Mouse (Mus musculus): ENCODE measurements at regions not wholly inside any gene's neighbourhood (a gene's known extent, or its start where the extent isn't known, plus 50 kb on each side); places are given as distances from the start of the nearest gene placed in this dataset.

GRCm38 (mm10) chr10:108040027-108040426 lies 122.0 kb upstream of the Ppp1r12a start:
- intact Hi-C loops (cut with DNase I), result loop anchor here (5.0 kb wide), 2 partner anchors 68 to 122 kb away; partner anchors contain the start of gene Ppp1r12a
- DNase-seq (ENCODE audit: low spot score in 2 of 2), result peak in 1 of 2 experiments; percentile 68

GRCm38 (mm10) chr10:108036486-108037109 lies 124.7 kb upstream of the Otogl start:
- intact Hi-C loops (cut with DNase I), result no loop called here
- DNase-seq (ENCODE audit: low spot score in 2 of 2), result peak; percentile 9 to 59

- DNase-seq (ENCODE audit: low spot score in 2 of 2), result peak; percentile 39 to 96
- intact Hi-C loops (cut with DNase I), result loop anchor here (5.0 kb wide), 1 partner anchor 92 kb away; no protein-coding TSS in a partner anchor
Measured at GRCm38 (mm10) chr10:108034068-108034467, 122.1 kb upstream of the Otogl start.

GRCm38 (mm10) chr10:108033317-108033795 lies 121.4 kb upstream of the Otogl start:
- no peak for DNase-seq (ENCODE audit: low spot score in 2 of 2)
- intact Hi-C loops (cut with DNase I), result loop anchor here (5.0 kb wide), 1 partner anchor 91 kb away; no protein-coding TSS in a partner anchor

- DNase-seq (ENCODE audit: low spot score in 2 of 2), result no peak
- intact Hi-C loops (cut with DNase I), result no loop called here
Measured at GRCm38 (mm10) chr10:108027506-108027905, 115.6 kb upstream of the Otogl start.

- no peak for DNase-seq (ENCODE audit: low spot score in 2 of 2)
- intact Hi-C loops (cut with DNase I), result no loop called here
Measured at GRCm38 (mm10) chr10:108024227-108024626, 112.3 kb upstream of the Otogl start.

DNA sequence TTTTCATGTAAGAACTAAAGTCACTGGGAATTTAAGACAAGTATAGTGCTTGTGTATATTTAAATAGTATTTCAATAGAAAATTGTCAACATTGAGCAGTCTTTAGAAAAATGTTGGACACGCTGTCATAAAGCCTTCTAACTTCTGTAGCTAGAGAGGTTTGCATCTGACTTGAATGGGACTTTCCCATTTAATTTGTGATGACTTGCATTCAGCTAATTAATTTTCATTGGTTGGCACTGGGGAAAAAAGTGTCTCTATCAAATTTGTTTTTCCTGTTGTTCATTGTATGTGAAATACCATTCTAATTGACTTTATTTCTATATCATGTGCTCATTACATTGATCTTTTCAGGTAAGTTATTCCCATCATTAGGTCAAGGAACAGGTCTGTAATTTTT lies 104.6 kb upstream of the Otogl start:
- intact Hi-C loops (cut with DNase I), result no loop called here
- no peak for DNase-seq (ENCODE audit: low spot score in 2 of 2)

DNA sequence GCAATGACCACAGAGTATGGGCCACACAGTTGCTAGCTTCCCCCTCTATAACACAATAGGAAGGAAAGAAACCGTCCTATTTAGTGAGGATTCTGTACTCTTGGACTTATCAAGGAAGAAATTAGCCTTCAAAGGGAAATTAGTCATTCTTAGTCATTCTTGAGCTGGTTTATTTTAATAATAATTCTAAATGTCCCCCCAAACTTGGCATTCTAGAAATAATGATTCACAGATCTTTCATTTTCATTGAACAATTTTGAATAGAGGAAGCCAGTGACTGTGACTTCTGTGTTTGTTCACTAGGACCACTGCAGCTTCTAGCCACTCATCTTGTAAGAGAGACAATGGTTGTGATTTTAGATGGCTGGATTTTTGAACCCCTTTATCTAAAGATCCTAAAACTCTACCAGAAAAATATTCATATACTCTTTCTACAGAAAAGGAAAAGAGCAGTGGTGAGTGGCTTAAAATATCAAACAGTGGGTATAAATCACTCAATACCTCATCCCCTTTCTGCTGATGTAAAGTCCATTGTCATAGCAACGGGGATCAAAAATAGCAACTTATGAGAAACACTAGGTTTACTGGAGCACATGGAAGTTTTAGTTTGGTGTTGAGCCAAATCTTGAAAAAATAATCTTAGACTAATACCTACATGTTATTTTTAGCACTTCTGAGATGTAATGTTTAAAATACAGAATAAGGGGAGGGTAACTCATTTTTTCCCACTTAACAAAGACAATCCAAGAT lies 83.1 kb upstream of the Otogl start:
- peak in 1 of 2 experiments; percentile 47 for DNase-seq (ENCODE audit: low spot score in 2 of 2)
- intact Hi-C loops (cut with DNase I), result loop anchor here (10.0 kb wide), 1 partner anchor 170 kb away; the partner anchor contains the start of gene Ppp1r12a

- DNase-seq (ENCODE audit: low spot score in 2 of 2), result peak; percentile 39 to 88
- intact Hi-C loops (cut with DNase I), result loop anchor here (10.0 kb wide), 1 partner anchor 172 kb away; the partner anchor contains the start of gene Ppp1r12a
Measured at GRCm38 (mm10) chr10:107992621-107993020, 80.7 kb upstream of the Otogl start.

DNA sequence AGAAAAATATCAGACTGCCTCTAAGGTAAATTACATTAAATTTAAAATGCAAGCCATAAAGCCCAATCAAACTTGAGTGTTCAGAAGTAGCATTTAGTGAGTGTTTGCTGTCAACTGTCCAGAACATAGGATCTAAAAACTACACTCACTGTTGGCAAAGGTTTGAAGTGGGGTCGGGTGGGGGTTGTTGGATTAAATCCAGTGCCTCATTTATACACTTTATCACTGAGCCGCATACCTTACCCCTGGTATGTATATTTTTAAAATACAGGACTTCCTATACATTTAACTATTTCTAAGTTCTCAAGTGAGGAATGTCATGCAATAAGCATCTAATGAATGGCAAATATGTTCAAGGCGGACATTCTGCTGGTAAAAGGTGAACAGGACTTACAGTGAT lies 78.6 kb upstream of the Otogl start:
- intact Hi-C loops (cut with DNase I), result loop anchor here (10.0 kb wide), 1 partner anchor 174 kb away; the partner anchor contains the start of gene Ppp1r12a
- no peak for DNase-seq (ENCODE audit: low spot score in 2 of 2)

DNA sequence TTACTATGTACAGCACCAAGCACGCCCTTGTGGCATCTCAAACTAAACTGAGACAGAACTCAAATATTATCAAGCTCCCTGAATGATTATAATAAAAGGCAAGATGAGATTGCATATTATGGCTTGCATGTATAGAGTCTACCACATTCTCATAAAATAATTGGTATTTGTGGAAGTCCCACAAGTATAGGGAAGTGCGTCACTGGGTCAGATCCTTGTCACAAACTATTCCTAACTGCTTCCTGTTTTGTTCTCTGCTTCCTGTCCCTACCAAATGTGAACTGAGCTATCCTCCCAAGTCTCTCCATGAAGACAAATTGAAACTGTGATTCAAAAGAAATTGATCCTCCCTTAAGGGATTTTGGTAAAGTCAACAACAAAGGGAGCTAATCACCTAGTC lies 78.0 kb upstream of the Otogl start:
- intact Hi-C loops (cut with DNase I), result loop anchor here (10.0 kb wide), 1 partner anchor 175 kb away; the partner anchor contains the start of gene Ppp1r12a
- no peak for DNase-seq (ENCODE audit: low spot score in 2 of 2)

DNA sequence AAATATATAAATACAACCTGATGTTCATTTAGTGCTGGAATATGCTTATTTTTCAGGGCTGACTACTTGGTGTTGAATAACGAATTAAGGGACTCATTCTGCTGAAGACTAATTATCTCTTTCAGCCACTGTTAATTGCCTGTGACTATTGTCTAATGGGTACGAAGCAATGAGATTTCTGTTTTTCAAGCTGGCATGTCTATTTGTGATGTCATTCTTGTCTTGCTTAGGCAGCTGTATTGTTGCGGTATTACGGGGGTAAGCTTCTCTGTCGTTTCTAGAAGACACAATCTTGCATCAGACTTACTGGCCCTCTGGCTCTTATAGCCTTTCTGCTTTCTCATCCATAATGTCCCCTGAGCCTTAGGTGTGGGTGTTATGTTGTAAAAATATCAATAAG lies 70.7 kb upstream of the Otogl start:
- intact Hi-C loops (cut with DNase I), result no loop called here
- no peak for DNase-seq (ENCODE audit: low spot score in 2 of 2)

DNA sequence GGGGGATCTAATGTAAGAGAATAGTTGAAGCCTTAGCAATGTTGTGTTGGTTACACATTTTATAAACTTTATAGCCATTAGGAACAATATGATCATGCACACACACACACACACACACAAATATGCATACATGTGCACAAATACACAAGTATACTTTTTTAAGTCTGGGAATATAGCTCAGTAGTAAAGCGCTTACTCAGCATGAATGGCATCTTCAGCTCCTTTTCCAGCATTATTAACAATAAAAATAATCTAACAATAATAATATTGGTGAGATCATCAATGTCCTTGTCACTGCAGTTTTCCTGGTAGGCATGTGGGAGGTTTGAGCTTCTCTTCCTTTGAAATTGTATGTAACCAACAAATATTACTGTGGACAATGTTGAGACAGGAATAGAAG lies 70.1 kb upstream of the Otogl start:
- intact Hi-C loops (cut with DNase I), result no loop called here

DNA sequence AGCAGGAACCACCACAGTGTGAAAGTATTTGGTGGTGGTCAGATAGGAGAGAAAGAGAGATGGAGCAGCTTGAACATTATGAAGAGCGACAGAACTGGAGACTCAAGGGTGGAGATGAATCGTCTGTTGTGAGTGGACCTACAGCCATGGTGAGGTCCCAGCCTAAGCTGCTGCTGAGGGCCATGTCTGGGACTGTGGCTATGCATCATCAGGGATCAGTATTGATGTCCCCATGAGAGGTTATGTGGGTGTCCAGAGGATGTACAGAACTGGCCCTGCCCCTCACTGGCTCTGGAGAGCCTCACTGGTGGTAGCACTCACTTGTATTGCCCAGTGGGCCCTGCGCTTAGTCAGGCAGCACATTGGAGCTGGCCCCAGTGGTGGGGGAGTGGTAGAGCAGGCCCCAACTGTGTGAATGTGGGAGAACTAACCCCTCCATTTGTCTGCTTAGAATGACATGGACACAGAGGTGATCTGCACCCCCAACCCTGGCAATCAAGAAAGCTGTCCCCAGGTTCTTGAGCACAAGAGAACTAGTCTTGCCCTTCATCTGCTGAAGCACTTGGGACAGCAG lies 64.5 kb upstream of the Otogl start:
- DNase-seq (ENCODE audit: low spot score in 2 of 2), result no peak
- intact Hi-C loops (cut with DNase I), result no loop called here

More for the DNA sequence above, 70.1 kb upstream of the Otogl start:
- DNase-seq (ENCODE audit: low spot score in 2 of 2), result no peak

- intact Hi-C loops (cut with DNase I), result loop anchor here (5.0 kb wide), 1 partner anchor 71 kb away; no protein-coding TSS in a partner anchor
- DNase-seq (ENCODE audit: low spot score in 2 of 2), result no peak
Measured at GRCm38 (mm10) chr10:107971748-107972147, 59.8 kb upstream of the Otogl start.

GRCm38 (mm10) chr10:107966996-107967395 lies 55.1 kb upstream of the Otogl start:
- intact Hi-C loops (cut with DNase I), result no loop called here
- peak; percentile 18 to 84 for DNase-seq (ENCODE audit: low spot score in 2 of 2)

GRCm38 (mm10) chr10:107964022-107964421 lies 52.1 kb upstream of the Otogl start:
- DNase-seq (ENCODE audit: low spot score in 2 of 2), result no peak
- intact Hi-C loops (cut with DNase I), result no loop called here

DNA sequence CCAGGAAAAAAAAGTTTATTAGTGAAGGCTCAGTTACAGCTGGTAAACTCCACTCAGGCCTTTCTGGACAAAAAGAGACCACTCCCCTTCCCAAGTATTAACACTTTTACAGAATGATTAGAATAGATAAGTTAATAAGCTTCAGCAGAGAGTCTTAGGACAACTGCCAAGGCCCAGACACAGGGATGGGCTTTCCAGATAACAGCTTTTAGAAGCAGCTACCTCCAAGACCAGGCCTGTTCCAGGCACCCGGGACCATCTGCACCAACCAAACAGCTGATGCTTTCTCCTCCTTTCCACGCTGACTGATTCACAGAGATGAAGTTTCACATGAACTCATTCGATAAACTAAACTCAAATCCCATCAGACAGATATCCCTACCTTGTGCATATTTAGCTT lies 50.2 kb upstream of the Otogl start:
- DNase-seq (ENCODE audit: low spot score in 2 of 2), result no peak
- intact Hi-C loops (cut with DNase I), result no loop called here
